Mouse (Mus musculus): Measurements from ENCODE around the gene H2-M10.6. TPM values are rescaled to one million over a fixed set of nuclear protein-coding genes. Genes with fewer than 3 reads are reported as not detected.
"Not testable (repeated sequence)": the region's sequence is repeated elsewhere in the genome, so short reads cannot be mapped to it uniquely, and the experiment has no call there.

H2-M10.6 gene
- polyA plus RNA-seq, 1 experiment from 2014 or later = not detected

- Histone ChIP-seq H3K36me3 (ENCODE audit: control insufficient read depth, insufficient read depth, low read length) (no peaks in the 10 kb centered on the region), H3K27me3 (ENCODE audit: control insufficient read depth, insufficient read depth, low read length) (no peaks in the 10 kb centered on the region), H3K9ac (replicated peaks; ENCODE audit: low read depth, low read length) (no peak overlapping the region), H3K9me3 (ENCODE audit: control insufficient read depth, low read depth, low read length) (no peaks in the 10 kb centered on the region), H3K4me3 (ENCODE audit: low read depth, low read length) (no peak overlapping the region), H3K4me1 (ENCODE audit: control insufficient read depth, insufficient read depth, low read length) (no peaks in the 10 kb centered on the region), H3K4me2 (replicated peaks; ENCODE audit: low read depth, low read length) (no peak overlapping the region), H3K27ac (ENCODE audit: low read length) (no peak overlapping the region)
- 67% methylated on average over 10 of the region's 10 CpGs for WGBS
- ATAC-seq (ENCODE audit: insufficient number of reproducible peaks, insufficient read depth, low FRiP score, low read depth) = no peak
Measured at GRCm38 (mm10) chr17:36799493-36799892, 12.5 kb upstream of the H2-M10.6 start.

DNA sequence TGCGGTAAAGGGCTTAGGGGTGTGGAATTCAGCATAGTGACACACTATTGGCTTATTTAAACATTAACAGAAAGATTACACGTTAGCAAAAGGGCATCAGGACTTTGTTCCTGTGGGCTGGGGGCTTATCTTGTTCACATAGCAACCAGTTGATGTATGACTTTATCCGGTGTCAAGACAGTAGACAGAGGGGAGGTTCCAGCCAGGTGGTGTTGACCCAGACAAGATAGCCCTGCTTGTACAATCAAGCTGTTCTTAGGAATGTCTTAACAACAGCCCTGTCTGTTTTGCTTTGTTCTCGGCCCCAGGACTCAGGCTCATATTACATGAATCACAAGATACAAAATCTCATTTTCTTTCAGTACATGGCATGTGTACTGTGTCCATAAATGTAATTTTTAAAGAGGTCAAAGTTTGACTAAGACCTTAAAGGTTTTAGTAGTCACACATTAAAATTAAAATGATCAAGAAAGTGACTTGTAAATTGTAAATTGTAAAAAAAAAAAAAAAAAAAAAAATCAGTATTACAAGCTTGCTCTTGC, 12.0 kb upstream of the H2-M10.6 start:
- not testable (repeated sequence) for H3K9me3 ChIP-seq (ENCODE audit: control insufficient read depth, low read depth, low read length); H3K4me3 ChIP-seq (ENCODE audit: low read depth, low read length); H3K27ac ChIP-seq (ENCODE audit: low read length); H3K9ac ChIP-seq (replicated peaks; ENCODE audit: low read depth, low read length); H3K27me3 ChIP-seq (ENCODE audit: control insufficient read depth, insufficient read depth, low read length); H3K36me3 ChIP-seq (ENCODE audit: control insufficient read depth, insufficient read depth, low read length); H3K4me2 ChIP-seq (replicated peaks; ENCODE audit: low read depth, low read length); ATAC-seq (ENCODE audit: insufficient number of reproducible peaks, insufficient read depth, low FRiP score, low read depth); H3K4me1 ChIP-seq (ENCODE audit: control insufficient read depth, insufficient read depth, low read length)
- 16% methylated on average over 4 of the region's 4 CpGs for WGBS

- no peaks in the 10 kb centered on the region for H3K9me3 ChIP-seq (ENCODE audit: control insufficient read depth, low read depth, low read length)
- no peak overlapping the region for H3K27ac ChIP-seq (ENCODE audit: low read length)
- H3K9ac ChIP-seq (replicated peaks; ENCODE audit: low read depth, low read length) = no peak overlapping the region
- H3K4me2 ChIP-seq (replicated peaks; ENCODE audit: low read depth, low read length) = no peak overlapping the region
- H3K4me1 ChIP-seq (ENCODE audit: control insufficient read depth, insufficient read depth, low read length) = no peaks in the 10 kb centered on the region
- no peak overlapping the region for H3K4me3 ChIP-seq (ENCODE audit: low read depth, low read length)
- no peaks in the 10 kb centered on the region for H3K36me3 ChIP-seq (ENCODE audit: control insufficient read depth, insufficient read depth, low read length)
- H3K27me3 ChIP-seq (ENCODE audit: control insufficient read depth, insufficient read depth, low read length) = no peaks in the 10 kb centered on the region
- ATAC-seq (ENCODE audit: insufficient number of reproducible peaks, insufficient read depth, low FRiP score, low read depth) = no peak
Measured at GRCm38 (mm10) chr17:36824005-36824404, 12.0 kb downstream of the H2-M10.6 start.

GRCm38 (mm10) chr17:36825525-36825924, 13.6 kb downstream of the H2-M10.6 start:
- Histone ChIP-seq H3K9ac (replicated peaks; ENCODE audit: low read depth, low read length) (no peak overlapping the region), H3K27me3 (ENCODE audit: control insufficient read depth, insufficient read depth, low read length) (no peaks in the 10 kb centered on the region), H3K9me3 (ENCODE audit: control insufficient read depth, low read depth, low read length) (no peaks in the 10 kb centered on the region), H3K4me3 (ENCODE audit: low read depth, low read length) (no peak overlapping the region), H3K36me3 (ENCODE audit: control insufficient read depth, insufficient read depth, low read length) (no peaks in the 10 kb centered on the region), H3K27ac (ENCODE audit: low read length) (no peak overlapping the region), H3K4me2 (replicated peaks; ENCODE audit: low read depth, low read length) (no peak overlapping the region), H3K4me1 (ENCODE audit: control insufficient read depth, insufficient read depth, low read length) (no peaks in the 10 kb centered on the region)
- ATAC-seq (ENCODE audit: insufficient number of reproducible peaks, insufficient read depth, low FRiP score, low read depth) = no peak
- WGBS = 23% methylated on average over 4 of the region's 4 CpGs

DNA sequence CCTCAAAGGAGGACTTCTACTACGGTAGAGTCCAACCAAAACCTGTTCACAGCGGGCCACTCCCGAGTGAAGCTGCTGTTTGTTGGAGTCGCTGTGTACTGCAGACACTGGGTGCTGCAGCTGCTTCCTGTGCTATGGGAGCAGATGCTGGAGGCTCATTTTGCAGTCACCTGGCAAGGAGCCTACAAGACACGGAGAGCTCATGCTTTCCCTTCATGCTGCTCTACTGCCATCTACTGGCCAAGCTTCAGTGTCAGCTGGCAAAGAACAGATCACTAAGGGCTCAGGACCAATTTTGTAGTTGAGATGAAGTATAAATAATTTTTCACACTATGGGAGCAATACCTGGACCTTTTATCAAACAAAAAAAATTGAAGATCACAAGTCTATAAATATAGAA, 14.0 kb downstream of the H2-M10.6 start:
- peak; percentile 66; the same call in 1 of the 2 replicates for ATAC-seq (ENCODE audit: insufficient number of reproducible peaks, insufficient read depth, low FRiP score, low read depth)

GRCm38 (mm10) chr17:36828488-36828887, 16.5 kb downstream of the H2-M10.6 start:
- H3K4me2 ChIP-seq (replicated peaks; ENCODE audit: low read depth, low read length) = no peak overlapping the region
- no peak for ATAC-seq (ENCODE audit: insufficient number of reproducible peaks, insufficient read depth, low FRiP score, low read depth)
- no peaks in the 10 kb centered on the region for H3K36me3 ChIP-seq (ENCODE audit: control insufficient read depth, insufficient read depth, low read length)
- WGBS = 66% methylated on average over 2 of the region's 2 CpGs
- H3K9me3 ChIP-seq (ENCODE audit: control insufficient read depth, low read depth, low read length) = no peaks in the 10 kb centered on the region
- H3K27me3 ChIP-seq (ENCODE audit: control insufficient read depth, insufficient read depth, low read length) = no peaks in the 10 kb centered on the region
- no peak overlapping the region for H3K27ac ChIP-seq (ENCODE audit: low read length)
- no peaks in the 10 kb centered on the region for H3K4me1 ChIP-seq (ENCODE audit: control insufficient read depth, insufficient read depth, low read length)
- H3K4me3 ChIP-seq (ENCODE audit: low read depth, low read length) = no peak overlapping the region
- H3K9ac ChIP-seq (replicated peaks; ENCODE audit: low read depth, low read length) = no peak overlapping the region

More for the DNA sequence above, 14.0 kb downstream of the H2-M10.6 start:
- not testable (repeated sequence) for H3K27ac ChIP-seq (ENCODE audit: low read length); H3K36me3 ChIP-seq (ENCODE audit: control insufficient read depth, insufficient read depth, low read length); H3K27me3 ChIP-seq (ENCODE audit: control insufficient read depth, insufficient read depth, low read length); H3K4me1 ChIP-seq (ENCODE audit: control insufficient read depth, insufficient read depth, low read length); H3K4me2 ChIP-seq (replicated peaks; ENCODE audit: low read depth, low read length); H3K9me3 ChIP-seq (ENCODE audit: control insufficient read depth, low read depth, low read length); H3K9ac ChIP-seq (replicated peaks; ENCODE audit: low read depth, low read length); H3K4me3 ChIP-seq (ENCODE audit: low read depth, low read length)
- WGBS = 13% methylated on average over 5 of the region's 5 CpGs

GRCm38 (mm10) chr17:36830470-36830869, 18.5 kb downstream of the H2-M10.6 start:
- H3K4me2 ChIP-seq (replicated peaks; ENCODE audit: low read depth, low read length) = no peak overlapping the region
- no peak overlapping the region for H3K9ac ChIP-seq (replicated peaks; ENCODE audit: low read depth, low read length)
- 71% methylated on average over 3 of the region's 3 CpGs for WGBS
- no peak overlapping the region for H3K4me3 ChIP-seq (ENCODE audit: low read depth, low read length)
- H3K27me3 ChIP-seq (ENCODE audit: control insufficient read depth, insufficient read depth, low read length) = no peaks in the 10 kb centered on the region
- H3K9me3 ChIP-seq (ENCODE audit: control insufficient read depth, low read depth, low read length) = no peaks in the 10 kb centered on the region
- H3K27ac ChIP-seq (ENCODE audit: low read length) = no peak overlapping the region
- no peak for ATAC-seq (ENCODE audit: insufficient number of reproducible peaks, insufficient read depth, low FRiP score, low read depth)
- no peaks in the 10 kb centered on the region for H3K4me1 ChIP-seq (ENCODE audit: control insufficient read depth, insufficient read depth, low read length)
- no peaks in the 10 kb centered on the region for H3K36me3 ChIP-seq (ENCODE audit: control insufficient read depth, insufficient read depth, low read length)

- no peak overlapping the region for H3K27ac ChIP-seq (ENCODE audit: low read length)
Measured at GRCm38 (mm10) chr17:36832694-36833093, 20.7 kb downstream of the H2-M10.6 start.

More at GRCm38 (mm10) chr17:36832694-36833093, 20.7 kb downstream of the H2-M10.6 start:
- no peak overlapping the region for H3K4me2 ChIP-seq (replicated peaks; ENCODE audit: low read depth, low read length)
- no peaks in the 10 kb centered on the region for H3K27me3 ChIP-seq (ENCODE audit: control insufficient read depth, insufficient read depth, low read length)
- no peak overlapping the region for H3K9ac ChIP-seq (replicated peaks; ENCODE audit: low read depth, low read length)
- H3K4me3 ChIP-seq (ENCODE audit: low read depth, low read length) = no peak overlapping the region
- 45% methylated on average over 4 of the region's 4 CpGs for WGBS
- H3K9me3 ChIP-seq (ENCODE audit: control insufficient read depth, low read depth, low read length) = no peaks in the 10 kb centered on the region
- ATAC-seq (ENCODE audit: insufficient number of reproducible peaks, insufficient read depth, low FRiP score, low read depth) = no peak
- peaks cover 7% of the 10 kb centered on the region; the same call in 1 of the 2 replicates for H3K4me1 ChIP-seq (ENCODE audit: control insufficient read depth, insufficient read depth, low read length)
- H3K36me3 ChIP-seq (ENCODE audit: control insufficient read depth, insufficient read depth, low read length) = no peaks in the 10 kb centered on the region

All from stomach, embryonic 14.5 days (tissue).